Mouse (Mus musculus) telencephalon, adult 2 months (tissue): ENCODE measurements around the gene Map3k14.

Experiments used
- DNase-seq: peaks from one replicate; pipeline ENCODE4 v3.0.0-alpha.2; 2011; ENCODE audit warnings: low read depth, low spot score

Map3k14 gene

DNA sequence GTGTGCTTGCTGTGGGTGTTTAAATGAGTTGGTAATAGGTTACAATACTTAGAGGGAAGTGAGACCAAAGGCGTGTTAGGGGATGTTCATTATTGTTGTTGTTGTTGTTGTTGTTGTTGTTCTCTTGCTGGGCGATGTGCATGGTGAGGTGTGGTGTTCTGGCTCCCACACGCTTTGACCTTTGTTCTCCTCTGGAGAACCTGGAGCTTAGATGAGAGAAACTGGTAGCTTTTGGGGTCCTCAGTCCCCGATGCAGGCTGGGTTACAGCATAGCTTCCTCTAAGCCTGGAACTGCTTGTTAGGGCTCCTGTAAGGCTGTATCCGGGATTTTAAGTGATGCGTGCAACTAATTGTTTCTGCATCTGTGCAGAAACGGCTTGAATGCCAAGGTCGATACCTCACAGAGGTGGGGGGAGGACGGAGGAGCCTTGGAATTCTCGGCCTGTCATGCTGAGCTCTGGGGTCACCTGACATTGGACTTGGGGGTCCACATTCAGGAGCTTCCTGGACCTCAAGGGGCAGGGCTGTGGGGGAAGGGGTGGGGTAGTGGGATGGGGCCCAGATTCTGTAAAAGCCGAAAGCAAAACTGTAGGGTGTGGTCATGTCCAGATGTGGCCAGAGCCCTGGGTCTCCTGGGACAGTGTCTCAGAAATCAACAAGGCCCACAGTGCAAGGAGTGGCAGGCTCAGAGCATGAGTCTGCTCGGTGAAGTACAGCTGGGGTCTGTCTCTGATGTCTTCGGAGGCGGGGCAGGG, 91.4 kb downstream of the Map3k14 start:
- DNase-seq, result no peak

DNA sequence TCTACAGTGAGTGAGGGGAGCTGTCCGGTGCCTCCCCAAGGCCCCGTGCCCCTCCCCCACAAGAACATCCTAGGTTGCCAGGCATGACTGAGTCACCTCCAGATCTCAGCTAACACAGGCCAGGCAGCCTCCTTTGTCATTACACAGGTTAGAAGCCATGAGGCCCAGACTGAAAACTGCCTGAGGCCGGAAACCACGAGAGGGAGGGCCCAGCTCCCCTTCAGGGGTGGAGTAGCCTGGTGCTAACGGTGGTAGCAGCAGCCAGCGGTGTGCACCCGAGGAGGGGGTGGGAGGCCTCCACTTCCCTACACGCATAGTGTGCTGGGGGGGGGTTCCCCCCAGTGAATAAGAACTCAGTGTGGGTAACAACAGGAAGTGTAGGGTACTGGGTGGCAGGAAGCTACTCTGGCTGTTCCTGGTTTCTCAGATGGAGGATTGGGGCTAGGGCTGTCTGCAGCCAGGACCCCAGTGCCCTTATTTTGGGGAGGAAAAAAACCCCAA, 92.3 kb downstream of the Map3k14 start:
- no peak for DNase-seq

DNA sequence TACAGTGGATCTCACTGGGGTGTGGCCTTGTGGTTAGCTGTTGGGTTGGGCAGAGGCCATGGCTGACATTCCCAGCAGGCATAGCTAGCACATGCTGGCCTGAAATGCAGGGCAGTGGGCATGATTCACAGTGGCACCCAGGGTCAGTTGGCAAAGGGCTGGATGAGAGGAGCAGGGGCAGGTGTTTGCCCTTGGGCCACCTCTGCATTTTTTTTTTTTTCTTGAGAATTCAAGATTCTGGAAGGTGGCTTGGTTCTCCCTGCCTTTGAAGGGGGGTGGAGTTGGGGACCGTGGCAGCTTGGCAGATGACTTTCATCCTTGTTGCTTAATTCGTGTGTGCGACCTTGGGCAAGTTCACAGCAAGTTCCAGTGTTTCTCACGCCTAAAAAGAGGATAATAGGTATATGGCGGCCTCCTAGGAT, 92.8 kb downstream of the Map3k14 start:
- no peak for DNase-seq

DNA sequence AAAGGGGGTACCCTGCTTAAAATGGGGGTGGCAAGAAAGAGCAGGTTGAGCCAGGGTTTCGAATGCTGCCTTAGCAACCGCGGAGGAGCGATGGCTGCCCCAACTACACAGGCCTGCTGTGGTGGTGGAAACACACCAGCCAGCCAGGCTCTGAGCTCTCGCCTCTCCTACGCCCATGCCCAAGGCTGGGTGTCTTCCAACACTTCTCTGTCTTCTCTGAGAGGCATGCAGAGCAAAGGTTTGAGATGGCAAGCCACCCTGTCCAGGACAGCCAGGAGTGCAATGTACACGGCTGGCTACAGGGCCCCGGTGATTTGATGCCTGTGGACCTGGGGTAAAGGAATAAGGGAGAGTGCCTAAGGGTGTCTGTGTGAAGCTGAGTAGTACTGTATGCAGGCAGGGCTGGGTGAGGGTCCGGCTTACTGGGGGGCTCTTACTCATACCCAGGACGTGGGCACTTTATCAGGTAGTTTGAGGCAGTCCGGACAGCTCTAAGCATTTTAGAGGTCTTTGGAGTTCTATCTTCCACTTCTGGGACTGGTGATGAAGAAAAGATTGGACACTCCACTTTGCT, 93.4 kb downstream of the Map3k14 start:
- no peak for DNase-seq

DNA sequence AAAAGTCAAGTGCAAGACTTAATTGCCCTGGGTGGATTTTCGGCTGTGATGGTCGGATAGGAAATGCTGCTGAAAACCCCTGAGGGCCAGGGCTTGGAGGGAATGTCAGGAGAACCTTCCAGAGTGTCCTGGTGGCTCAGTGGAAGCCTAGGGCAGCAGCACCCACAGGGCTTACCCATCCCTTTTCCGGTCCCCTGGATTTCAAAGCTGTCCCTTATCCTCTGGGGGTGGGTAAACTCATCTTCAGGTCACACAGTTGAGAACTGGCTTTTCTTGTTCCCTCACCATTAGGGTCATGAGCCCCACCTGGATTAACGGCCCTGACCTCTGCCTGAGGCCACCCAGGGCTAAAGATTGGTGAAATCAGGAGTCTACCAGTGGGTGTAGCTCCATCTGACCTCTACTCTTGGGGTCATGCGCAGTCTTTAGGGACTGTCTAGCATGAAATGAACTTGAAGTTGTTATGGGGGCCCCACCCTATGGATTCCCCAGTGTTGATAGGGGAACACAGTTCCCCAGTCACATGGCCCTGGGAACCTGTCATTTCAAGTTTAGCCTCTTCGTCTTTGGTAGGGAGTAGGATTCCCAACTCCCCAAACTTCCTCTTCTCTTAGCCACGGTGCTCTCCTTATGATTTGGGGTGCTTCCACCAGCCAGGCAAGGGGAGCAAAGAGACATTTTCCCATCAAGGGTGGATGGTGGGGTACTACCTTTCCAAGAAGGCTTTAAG, 94.1 kb downstream of the Map3k14 start:
- no peak for DNase-seq

DNA sequence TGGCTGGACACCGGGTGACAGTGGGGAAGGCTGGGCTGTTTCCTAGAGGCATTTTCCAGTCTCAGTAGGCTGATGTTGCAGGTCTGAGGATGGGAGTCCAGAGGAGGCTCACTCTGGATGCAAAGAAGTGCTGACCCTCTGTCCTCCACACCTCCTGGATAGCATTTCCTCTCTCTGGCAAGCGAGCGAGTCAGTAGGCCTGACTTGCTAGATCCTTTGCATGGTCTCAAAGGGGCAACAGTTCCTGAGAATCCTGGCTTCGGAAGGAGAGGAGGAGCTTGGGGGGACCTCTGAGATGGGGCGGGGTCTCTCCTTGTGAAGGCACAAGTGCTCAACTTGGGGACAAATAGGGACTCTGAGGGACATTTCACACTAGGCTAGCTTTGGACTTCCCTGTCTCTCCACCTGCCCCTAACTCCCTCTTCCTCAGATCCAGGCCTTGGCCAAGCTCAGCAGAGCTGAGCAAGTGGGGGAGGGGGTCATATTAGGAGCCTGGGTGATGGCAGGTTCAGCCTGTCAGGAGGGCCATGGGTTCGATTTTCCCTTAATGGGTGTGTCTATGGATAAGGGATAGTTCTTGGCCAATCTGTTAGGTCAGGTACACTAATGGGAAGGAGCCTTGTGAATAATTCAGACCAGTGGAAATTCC, 94.8 kb downstream of the Map3k14 start:
- DNase-seq, result no peak

DNA sequence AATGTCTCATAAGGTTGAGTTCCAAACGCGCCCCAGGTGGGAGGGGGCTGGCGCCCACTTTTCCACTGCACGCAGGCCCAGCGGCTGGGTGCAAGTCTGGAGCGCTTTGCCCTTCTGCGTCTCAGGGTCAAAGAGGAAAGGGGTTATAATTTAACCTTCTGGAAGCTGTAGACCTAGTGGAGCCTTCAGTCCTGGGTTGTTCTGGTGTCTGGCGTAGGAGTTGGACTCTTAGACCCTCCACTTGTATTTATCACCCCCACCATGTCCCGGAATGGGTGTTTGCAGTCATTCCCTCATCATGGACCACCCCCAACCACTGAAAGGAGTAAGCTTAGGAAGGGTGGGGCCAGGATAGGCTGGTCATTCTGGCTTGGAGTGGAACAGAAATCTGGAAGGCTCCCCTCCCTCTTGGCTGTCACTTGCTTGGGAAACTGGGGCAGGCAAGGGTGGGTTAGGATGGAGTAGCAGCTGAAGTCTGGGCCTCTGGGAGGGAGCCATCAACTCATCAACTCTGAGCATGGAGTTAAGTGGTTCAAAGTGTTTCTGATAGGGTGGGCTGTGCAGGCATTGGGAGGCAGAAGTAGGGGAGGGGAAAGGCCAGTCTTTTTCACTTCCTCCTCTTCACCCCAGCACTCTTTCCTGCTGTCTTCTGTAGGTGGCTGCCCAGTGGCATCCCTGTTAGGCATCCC, 95.4 kb downstream of the Map3k14 start:
- DNase-seq, result no peak

DNA sequence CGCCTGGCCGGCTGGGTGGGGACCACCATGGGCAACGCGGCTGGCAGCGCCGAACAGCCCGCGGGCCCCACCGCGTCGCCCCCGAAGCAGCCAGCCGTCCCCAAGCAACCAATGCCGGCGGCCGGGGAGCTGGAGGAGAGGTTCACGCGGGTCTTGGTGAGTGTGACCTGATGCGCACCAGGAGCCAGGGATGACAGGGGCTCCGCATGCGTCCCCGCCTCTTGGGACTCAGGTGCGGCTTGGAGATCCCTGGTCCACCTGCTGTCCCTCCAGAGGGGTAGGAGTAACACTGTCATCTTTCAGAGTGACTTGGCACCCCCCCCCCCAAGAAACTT, 96.0 kb downstream of the Map3k14 start:
- DNase-seq, result no peak

DNA sequence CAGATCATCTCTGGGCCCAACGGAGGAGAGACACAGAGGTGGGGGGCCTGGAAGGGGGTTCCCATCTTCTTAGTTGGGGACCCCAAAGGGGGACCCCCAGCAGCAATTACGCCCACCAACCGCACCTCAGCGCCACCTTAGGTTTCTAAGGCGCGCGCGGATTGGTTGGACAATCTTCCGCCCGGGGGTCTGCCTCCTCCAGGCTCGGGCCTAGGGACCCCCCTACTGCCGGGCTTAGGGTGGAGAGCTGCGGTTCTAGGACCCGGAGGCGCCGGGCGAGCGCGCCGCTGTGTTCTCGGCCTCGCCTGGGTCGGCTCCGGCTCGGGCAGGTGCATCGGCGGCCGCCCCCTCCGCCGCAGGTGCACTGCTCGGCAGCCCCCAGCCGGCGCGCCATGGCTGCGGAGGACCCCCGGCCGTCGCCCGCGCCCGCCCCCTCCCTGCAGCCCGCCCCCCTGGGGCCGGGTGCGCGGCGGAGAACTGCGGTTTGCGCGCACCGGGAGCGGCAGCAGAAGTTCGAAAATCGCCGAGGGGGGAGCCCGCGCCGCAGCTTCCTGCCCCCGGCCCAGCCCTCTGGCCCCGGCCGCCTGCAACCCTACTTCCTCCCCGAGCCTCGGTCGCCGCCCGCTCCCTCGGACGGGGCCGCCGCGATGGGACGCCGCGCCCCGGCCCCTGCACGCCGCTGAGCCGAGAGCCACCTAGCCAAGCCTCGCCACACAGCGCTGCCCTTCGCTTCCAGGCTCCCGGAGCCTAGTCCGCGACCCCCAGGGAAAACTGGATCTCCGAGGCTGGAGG, 96.6 kb downstream of the Map3k14 start, which contains the start of gene Fmnl1:
Gene Fmnl1 (plus strand): TSS at position 614 of the 792 bp plus-strand sequence.
- no peak for DNase-seq

DNA sequence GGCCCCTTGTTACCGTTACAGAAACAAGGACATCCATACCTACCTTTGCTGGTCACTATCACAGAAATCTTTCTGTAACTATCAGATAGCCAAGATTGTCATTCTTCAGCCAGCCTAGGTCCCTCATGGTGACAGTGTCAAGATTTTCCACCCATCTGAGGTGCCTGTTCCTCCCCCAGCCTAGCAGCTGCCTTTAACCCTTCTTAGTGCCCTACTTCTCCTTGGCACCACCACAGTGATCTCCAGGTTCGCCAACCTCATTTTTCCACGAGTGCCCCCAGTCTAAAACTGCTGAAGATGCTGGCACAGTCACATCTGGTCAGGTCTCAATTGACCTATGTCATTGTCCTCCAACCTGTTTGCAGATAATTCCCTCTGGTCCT, 97.2 kb downstream of the Map3k14 start:
- no peak for DNase-seq
